Mouse (Mus musculus): ENCODE data around the gene Phospho1.

Gene Phospho1

DNA sequence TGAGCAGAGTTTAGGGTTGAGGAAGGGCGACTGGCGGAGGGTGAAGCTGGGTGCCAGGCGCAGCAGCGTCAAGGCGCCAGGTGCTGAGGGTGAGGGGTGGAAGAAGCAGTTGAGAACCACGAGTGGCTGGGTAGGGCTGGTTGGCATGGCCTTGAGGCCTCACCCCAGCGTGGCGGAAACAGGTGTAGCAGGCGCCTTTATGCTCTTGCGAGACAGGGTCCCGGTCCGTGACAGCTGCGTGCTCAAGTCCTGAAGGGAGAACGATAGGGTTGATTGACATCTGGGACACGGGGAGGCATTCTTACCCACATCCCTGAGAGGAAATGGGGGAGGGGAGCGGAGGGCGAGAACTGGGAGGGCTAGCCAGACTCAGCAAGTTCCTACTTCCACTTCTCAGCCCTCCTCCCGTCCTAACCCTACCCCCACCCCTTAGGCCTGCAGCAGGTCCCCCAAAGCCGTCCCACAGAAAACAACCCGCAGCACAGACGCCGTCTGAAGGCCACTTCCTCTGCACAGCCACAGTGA, 9.9 kb downstream of the Phospho1 start:
- no peak for DNase-seq (ENCODE audit: low spot score in 2 of 2)

DNA sequence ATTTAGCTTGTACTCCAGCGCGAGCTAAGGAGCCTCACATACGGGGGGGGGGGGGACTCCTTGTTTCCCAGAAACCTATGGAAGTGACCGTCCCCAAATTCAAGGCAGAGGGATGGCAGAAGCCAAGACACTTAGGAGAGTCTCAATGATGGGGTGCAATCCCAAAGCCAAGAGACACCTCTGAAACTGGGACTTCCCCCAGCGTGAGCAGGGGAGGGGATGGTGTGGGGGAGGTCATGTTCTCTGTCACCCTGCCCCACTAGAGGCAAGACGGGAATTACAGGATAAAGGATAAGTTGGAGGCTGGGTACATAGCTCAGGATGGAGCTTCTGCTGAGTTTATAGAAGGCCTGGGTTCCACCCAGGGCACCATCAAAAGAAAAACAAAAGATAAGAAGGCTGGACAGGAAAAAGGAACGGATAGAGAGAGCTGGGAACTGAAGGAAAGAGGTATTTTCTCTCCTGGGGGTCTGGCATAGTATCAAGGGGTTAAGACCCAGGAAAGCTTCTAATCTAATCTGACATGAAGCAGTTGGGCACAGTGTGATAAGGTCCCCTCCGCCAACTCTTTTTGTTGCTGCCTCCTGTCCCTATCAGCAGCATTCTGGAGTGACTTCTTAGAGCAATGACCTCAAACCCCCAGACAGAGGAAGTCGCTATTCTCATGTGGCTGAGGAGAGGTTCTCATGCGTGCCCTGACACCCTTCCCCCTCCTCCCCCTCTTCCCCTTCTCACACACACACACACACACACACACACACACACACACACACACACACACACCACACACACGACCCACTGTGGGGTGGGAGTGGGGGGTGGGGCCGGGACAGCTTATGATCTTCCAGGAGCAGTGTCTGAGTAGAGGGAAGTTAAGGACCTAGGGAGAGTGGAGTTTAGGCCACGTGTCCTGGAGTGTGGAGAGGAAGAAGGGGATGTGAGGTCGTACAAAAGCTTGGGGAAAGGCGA, 10.7 kb downstream of the Phospho1 start:
- DNase-seq (ENCODE audit: low spot score in 2 of 2) = no peak

DNA sequence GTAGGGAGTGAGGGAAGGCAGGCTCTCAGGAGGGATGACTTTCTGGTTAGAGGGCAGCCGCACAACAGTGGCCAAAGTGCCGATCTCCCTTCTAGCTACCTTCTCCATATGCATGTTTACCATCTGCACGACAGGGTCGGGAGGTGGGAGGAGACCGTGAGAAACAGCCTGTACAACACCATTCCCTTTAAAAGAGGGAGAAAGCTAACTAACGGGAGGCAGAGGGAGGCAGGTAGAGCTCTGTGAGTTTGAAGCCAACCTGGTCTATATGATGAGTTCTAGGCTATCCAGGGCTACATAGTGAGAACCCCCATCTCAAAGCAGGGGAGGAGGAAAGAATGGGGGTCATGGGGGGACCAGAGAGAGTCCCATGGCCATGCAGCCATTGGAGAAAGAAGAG, 11.5 kb downstream of the Phospho1 start:
- no peak for DNase-seq (ENCODE audit: low spot score in 2 of 2)

DNA sequence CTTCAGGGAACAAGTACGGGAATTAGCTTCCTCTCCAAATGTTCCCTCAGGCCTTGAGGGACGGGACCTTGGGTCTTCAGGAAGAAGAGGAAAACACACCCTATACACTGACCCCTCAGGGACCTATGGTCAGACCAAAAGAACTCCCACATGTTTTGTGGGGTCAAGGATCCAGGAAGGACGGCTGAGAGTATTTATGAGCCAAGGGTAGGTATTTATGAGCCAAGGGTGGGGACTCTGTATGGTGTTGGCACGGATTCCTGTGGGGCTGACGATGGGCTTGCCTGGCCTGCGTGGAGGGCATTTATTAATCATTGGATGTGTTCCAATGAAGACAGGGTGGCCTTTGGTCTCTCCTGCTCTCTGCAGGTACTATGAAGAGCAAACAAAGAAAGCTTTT, 12.1 kb downstream of the Phospho1 start:
- no peak for DNase-seq (ENCODE audit: low spot score in 2 of 2)

DNA sequence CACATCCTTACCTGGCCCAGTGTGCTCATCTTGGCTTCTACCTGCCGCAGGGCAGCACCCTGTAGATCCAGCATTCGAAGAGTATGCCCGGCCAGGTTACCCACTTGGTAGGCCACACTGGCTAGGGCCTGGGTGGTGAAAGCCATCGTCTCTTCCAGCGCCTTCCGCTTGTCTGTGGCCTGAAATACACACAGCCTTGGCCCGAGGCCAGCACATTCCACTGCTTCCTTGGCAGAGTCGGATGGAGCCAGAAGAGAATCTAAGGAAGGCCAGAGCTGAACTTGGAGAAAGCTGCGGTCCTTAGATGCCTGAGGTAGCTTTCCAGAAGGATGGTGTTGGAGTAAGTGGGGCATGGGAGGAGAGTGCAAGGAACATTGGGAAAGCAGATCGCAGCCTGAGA, 12.8 kb downstream of the Phospho1 start, which contains the start of gene Gngt2:
Gene Gngt2 (plus strand): TSS at position 158 of the 400 bp plus-strand sequence.
- DNase-seq (ENCODE audit: low spot score in 2 of 2) = no peak

DNA sequence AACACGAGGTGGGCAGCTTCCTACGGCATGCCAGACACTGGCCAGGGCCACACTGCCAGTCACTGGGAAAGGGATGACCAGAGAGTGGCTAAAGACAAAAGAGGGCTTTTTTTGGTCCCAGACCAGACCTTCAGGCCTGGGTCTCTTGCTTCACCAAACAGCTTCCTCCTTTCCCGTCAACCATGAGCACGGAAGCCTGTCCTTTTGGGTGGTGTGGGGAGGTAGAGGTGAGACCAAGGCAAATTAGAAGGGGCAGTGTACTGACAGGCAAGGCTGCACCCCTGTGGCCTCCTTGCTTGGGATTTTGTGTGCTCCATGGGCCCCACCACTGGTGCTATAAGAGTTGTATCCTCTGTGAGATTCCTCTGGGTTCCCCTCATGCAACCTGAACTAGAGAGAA, 14.3 kb downstream of the Phospho1 start:
- DNase-seq (ENCODE audit: low spot score in 2 of 2) = no peak

DNA sequence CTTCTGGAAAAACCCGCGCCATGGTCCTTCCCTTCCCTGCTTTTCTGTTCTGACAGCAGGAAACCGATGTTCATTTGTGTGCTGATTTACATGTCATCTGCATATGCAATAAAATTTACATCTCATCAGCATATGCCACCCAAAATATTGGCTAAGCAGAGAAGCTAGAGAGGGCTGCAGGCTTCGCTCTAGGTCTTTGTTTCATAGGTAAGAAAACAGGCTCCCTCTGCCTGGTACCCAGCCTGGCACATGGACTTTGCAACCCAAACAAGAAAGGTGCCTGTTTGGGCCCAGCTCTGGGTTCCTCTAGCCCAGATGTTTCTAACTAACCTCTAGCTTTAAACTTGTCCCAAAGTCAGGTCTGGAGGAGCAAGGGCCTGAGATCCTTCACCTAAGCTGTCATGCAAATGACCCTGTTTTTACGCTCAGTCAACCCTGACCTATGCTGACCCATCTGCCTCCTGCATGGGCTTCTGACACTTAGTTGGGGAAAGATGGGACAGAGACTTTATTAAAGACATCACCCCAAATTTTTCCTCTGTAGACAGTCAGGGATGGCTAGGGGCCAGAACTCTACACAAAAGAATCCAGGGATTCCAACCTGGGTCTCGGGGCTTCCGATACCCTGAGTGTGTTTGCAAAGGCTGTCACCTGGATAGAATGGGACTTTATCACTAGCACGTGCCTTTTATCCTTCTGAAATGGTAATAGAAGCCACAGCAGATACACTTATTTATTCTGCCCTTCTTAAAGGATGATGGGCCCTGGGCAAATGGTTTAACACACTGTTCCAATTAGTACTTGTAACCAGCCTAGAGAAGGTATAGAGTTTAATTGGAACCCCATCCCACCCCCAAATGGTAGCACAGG, 14.9 kb downstream of the Phospho1 start:
- DNase-seq (ENCODE audit: low spot score in 2 of 2) = no peak

DNA sequence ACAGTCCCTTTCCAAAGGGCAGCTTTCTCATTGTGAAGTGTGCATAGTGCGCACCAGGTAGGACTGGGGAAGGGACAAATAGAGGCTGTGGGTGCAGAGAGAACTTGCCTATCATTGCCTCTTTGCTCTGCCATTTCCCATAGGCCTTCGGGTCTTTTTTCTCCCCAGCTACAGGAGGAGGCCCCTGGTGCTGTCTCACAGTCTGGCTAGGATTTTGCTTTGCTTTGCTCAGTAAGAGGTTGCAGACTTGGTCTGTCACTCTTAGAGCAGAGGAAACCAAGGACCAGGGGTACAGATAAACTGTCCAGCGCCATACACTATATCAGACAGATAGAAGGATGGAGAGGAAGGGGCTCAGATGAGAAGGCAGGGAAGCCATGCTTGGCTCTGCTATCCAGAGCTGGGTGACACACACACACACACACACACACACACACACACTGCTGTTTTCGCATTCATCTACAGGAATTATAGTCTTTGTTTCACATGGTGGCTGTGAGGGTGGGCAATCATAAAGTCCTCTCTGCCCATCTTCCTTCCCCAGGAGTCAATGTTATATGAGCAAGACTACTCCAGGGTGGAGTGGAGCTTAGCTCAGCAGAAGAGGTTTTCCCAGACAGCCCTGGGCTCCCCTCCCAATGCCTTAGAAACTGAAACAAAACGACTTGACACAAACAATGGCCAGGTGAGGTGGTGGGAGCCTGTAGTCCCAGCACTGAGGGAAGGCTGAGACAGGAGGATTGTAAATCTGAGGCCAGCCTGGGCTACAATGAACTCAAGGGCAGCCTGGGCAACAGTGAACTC, 16.6 kb downstream of the Phospho1 start:
- DNase-seq (ENCODE audit: low spot score in 2 of 2) = no peak

DNA sequence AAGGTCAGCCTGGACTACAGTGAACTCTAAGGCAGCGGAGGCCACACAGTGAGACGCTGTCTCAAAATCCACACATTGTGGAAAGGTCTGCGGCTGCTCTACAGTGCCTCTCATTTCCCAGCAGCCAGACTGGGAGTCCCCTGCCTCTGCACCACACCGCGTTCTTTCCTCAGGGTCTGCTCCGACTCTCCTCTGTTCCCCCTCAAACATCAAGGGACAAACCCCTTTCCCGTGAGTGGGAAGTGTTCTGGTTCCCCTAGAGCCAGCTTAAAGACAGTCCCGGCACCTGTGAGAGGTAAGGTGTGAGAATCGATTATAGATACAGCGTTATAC, 17.2 kb downstream of the Phospho1 start:
- no peak for DNase-seq (ENCODE audit: low spot score in 2 of 2)

DNA sequence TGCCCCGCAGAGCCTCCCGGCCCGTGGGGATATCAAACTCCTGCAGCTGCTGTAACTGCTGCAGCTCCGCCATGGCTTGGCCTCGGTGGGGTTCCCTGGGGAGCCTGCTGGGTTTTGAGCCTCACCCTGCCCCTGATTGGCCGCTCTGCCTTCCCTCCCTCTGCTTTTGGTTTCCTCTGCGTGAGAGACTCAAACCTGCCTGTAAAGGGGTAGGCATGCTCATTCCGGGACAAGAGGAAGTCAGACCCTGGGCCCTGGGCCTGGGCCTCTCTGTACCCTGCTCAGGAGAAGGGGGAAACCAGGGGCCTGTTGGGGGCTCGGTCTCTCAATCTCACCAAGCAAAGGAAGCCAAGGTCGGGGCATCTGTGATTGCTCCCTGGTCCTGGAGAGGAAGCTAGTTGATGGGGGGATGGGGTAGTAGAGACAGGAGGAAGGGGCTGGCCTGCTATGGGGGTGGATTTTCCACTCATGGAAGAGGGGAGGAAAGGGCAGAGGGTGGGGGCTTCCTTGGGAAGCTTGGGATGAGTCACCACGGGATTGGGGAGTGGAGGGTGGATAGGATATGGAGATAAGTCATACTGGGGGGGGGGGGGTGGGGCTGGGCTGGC, 17.9 kb downstream of the Phospho1 start, which contains the start of gene Abi3:
Gene Abi3 (minus strand): TSS at position 403 of the 608 bp plus-strand sequence.
- no peak for DNase-seq (ENCODE audit: low spot score in 2 of 2)

DNA sequence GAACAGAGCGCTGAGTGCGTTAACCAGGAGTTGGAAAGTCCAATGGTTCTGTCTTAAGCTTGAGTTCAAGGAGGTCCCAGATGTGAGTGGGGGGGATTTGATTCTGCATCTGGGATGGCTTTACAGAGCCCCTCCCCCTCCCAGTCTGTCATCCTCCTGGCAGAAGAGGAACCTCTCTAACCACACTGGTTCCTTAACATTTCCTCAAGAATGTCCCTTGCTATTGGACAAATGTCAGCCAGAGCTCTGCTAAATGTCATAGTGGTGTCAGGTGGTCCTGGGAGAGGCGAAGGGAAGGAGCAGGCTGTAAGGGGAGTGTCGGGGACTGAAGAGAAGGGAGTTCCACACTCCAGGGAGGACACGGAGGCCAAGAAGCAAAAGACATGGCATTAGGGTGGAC, 18.7 kb downstream of the Phospho1 start:
- DNase-seq (ENCODE audit: low spot score in 2 of 2) = no peak

DNA sequence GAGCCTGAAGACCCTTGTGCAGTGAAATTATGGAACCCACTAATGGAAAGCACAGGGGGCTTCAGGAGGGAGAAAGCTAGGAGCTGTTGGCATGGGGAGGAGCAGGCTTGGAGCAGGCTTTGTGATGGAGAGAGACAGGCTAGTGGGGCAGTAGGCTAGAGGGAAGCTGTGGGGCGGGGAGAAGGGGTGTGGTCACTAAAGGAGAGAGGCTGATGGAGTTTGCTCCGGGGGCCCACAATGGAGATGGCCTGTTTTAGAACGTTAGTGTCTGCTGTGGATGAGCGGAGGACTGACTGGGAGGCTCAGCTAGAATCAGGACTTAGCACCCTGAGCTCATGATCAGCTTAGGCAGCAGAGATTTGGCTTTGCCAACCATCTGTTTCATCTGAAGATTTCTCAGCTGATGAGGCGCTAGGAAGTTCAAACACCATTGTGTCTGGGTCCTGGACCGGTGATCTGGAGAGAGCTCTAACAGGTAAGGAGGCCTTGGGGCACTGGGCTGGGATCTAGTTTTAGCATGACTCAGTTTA, 19.2 kb downstream of the Phospho1 start:
- no peak for DNase-seq (ENCODE audit: low spot score in 2 of 2)

DNA sequence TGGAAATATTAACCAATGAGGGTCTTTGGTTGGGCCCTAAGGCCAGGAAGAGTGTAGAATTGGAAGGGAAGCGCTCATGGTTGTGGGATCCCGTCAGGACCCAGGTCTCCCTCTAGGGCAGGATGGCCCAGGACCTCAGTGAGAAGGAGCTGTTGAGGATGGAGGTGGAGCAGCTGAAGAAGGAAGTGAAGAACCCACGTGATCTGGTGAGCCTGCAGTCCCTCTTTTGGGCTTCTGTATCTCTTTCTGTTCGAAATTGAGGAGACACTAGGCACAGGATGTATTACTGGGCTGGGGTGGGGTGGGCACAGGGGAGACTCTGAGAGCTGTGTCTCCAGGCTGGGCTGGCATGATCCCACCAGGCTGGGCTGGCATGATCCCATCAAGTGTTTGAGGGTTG, 20.6 kb downstream of the Phospho1 start:
- no peak for DNase-seq (ENCODE audit: low spot score in 2 of 2)

DNA sequence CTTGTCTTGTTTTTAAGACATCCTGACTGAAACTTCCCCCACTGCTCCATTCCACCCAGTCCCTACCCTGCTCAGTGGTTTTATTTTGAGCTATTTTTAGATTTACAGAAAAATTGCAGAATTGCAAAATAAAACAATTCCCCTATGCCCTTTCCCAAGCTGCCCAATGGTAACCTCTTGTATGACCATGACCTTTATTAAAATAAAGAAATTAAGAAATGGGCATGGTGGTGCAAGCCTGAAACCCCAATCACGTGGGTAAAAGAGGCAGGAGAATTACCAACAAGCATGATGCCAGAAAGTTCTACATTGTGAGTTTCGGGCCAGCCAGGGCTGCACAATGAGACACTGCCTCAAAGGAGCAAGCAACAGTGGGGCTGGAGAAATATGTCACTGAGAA, 26.6 kb downstream of the Phospho1 start:
- no peak for DNase-seq (ENCODE audit: low spot score in 2 of 2)

DNA sequence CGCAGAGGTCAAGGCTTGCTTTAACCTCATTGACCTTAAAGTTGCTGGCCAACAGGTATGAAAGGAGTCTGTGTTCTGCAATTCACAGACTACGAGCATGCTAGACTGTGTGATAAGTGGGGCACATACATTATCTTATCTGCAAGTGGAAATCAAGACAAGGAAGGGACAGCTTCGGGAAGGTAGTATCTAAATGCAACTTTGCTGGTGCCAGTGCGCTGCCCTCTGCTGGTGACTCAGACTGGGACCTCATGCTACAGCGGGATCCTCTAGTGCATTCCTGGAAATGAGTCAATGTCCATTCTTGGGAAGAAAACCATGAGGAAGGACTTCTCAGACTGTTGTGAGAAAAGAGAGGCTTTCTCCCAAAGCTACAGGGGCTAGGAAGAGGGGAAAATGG, 29.4 kb downstream of the Phospho1 start:
- no peak for DNase-seq (ENCODE audit: low spot score in 2 of 2)

DNA sequence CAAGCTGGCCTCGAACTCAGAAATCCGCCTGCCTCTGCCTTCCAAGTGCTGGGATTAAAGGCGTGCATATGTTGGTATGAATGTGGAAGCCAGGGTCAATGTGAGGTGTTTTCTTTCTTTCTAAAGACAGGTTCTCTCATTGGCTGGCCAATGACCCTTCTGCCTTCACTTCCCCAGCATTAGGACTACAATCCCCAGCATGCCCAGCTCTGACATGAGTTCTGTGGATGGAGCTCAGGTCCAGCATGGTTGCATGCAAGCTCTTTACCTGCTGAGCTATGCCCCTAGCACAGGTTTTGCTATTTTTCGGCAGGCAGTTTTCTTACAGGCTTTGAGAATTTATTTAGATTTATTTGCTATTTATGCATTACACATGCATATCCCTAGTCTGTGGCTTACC, 33.0 kb downstream of the Phospho1 start:
- DNase-seq (ENCODE audit: low spot score in 2 of 2) = no peak

DNA sequence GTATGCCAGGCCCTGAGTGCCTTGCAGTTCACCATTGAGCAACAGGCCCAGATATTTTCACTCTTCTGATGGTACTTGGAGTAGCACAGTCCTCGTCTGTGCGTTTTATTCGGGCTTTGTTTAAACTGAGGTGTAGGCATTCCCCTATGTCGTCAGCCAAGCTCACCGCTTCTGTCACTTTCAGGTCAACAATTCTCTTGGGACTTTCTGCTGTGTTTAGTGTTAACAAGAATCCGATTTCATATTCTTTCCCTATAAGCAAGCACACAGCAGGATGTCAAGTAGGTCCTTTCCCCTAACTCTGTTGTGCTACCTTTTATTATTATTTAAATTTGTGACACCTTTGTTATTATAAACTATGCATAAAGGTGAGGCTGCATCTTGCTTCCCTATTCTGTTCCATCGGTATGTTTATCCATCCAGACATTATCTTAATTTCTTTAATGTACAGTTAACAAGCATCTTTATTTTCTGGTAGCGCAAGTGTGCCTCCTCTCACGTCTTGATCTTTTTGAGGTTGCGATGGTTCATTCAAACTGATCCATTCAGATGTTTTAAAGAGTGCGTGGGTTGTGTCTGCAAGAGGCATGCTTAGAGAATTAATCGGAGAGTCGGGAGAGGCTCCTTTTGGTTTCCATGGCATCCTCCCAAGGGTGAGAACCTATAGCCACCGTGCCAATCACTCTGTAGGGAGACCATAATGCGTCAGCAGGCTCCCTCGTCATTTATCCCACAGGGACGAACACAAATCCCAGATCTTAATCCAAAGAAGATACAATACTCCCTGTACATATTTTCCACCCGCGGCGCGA, 33.6 kb downstream of the Phospho1 start:
- DNase-seq (ENCODE audit: low spot score in 2 of 2) = no peak

DNA sequence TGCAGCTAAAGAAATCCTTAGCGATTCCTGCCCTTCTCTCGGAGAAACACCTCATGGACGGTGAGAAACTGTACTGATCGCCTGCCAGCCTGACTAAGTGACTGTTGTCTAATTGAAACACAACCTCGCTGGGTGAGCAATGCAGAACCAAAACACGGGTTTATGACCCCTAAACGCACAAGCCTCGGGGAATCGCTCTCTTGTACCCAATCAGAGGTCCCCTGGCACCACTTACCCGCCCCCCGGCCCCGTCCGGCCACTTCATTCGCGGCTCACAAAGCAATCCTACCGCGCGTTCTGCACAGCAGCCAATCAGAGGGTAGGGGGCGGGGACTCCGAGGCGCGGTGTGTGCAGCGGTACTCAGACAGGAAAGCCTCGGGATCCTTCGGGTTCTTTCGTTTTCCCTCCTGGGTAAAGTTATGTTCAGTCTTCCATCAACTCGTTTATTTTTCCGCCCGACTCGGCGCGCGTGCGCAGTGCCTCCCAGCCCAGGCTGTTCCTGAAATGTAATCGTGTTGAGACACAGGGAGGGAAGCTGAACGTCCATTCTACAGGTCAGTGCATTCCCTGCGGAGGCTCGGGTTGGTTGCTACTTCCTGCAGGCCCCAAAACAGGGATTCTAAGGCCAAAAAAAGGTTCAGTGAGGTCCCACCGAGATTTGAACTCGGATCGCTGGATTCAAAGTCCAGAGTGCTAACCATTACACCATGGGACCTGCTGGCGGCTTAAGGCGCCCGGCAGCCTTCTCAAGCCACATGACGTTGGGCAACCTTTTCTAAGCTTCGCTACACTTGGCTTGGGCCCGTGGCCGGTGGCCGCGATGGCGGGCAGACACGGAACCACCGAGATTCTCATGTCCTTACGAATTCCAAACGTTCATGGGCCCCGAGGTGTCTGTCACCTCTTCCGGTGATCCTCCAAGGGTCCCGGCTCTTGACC, 34.5 kb downstream of the Phospho1 start:
- DNase-seq (ENCODE audit: low spot score in 2 of 2) = peak; percentile 98 to 99

DNA sequence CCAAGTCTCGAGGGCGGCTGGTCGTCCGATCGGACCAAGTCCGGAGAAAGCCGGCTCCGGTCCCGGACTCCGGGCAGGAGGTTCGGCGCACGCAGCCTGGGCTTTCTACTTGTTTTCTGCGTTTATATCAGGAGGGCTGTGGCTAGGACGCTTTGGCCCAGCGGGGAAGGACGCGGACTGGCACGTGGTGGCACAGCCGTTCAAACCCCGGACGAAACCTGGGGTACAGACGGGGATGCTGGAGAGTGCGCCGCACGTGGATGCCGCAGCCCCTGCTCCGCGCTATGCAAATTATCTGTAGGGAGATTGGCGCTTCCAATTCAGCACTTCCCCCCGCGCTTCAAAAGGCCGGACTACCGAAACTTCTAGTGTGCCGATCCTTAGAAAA, 35.2 kb downstream of the Phospho1 start:
- DNase-seq (ENCODE audit: low spot score in 2 of 2) = no peak
